Mouse (Mus musculus) MEL (cell line): ENCODE results near the gene Mpzl3. TPM values are rescaled to one million over a fixed set of nuclear protein-coding genes. Genes with fewer than 3 reads are reported as not detected.

Experiments used
- DNase-seq: peaks from one replicate; pipeline ENCODE4 v3.0.0; 2011; ENCODE audit warnings: low read depth, low spot score
- H3K27ac ChIP-seq: 2 replicates; pipeline ENCODE4 v1.5.1; 2012; ENCODE audit warnings: low read depth, mild to moderate bottlenecking, control low read depth, low read length, moderate library complexity; ENCODE audit not compliant: control insufficient read depth
- H3K27me3 ChIP-seq, 2 experiments: fragments of 150-350 bp in 1 of 2; sonication (generic) in 1 of 2; 2 replicates each; pipeline ENCODE4 v1.6.1; 2012; ENCODE audit warnings: low read length in 2 of 2, mild to moderate bottlenecking in 2 of 2, improper control_type of control experiment in 1 of 2, moderate library complexity in 1 of 2; ENCODE audit not compliant: insufficient read depth in 2 of 2, control insufficient read depth in 1 of 2
- H3K36me3 ChIP-seq, 2 experiments: 2 replicates each; pipeline ENCODE4 v1.6.1; 2012 to 2014; ENCODE audit warnings: low read length in 2 of 2, improper control_type of control experiment in 1 of 2, inconsistent platforms in 1 of 2, mild to moderate bottlenecking in 1 of 2; ENCODE audit not compliant: insufficient read depth in 2 of 2, control insufficient read depth in 1 of 2
- H3K4me1 ChIP-seq, 2 experiments: fragments of 150-350 bp in 1 of 2; sonication (generic) in 1 of 2; 2 replicates each; pipeline ENCODE4 v1.6.1; 2012; ENCODE audit warnings: low read length in 2 of 2, improper control_type of control experiment in 1 of 2, mild to moderate bottlenecking in 1 of 2; ENCODE audit not compliant: insufficient read depth in 2 of 2, control insufficient read depth in 1 of 2
- H3K4me3 ChIP-seq, 2 experiments: fragments of 150-350 bp in 1 of 2; sonication (generic) in 1 of 2; 2 replicates each; pipeline ENCODE4 v1.5.1; 2012; ENCODE audit warnings: low read depth in 2 of 2, low read length in 2 of 2, mild to moderate bottlenecking in 2 of 2, moderate library complexity in 2 of 2, control low read depth in 1 of 2, improper control_type of control experiment in 1 of 2; ENCODE audit not compliant: control insufficient read depth in 1 of 2, insufficient read depth in 1 of 2
- H3K79me2 ChIP-seq: 2 replicates; pipeline ENCODE4 v1.6.1; 2012; ENCODE audit warnings: mild to moderate bottlenecking, low read length, moderate library complexity; ENCODE audit not compliant: control insufficient read depth, poor library complexity, insufficient read depth
- H3K9ac ChIP-seq: 2 replicates; pipeline ENCODE4 v1.6.1; 2012; ENCODE audit warnings: low read depth, mild to moderate bottlenecking, control low read depth, low read length, moderate library complexity; ENCODE audit not compliant: control insufficient read depth, poor library complexity, severe bottlenecking
- H3K9me3 ChIP-seq: fragments of 150-350 bp; sonication (generic); replicated peaks from 2 replicates; pipeline ENCODE4 v1.6.1; 2012; ENCODE audit warnings: mild to moderate bottlenecking, low read length, improper control_type of control experiment, moderate library complexity; ENCODE audit not compliant: insufficient read depth
- CHD1 ChIP-seq: IDR thresholded peaks from 2 replicates; pipeline ENCODE4 v1.6.1; 2012; ENCODE audit warnings: low read depth, mild to moderate bottlenecking, inconsistent platforms, low read length, improper control_type of control experiment
- ELF1 ChIP-seq: IDR thresholded peaks from 2 replicates; pipeline ENCODE4 v1.6.1; 2014; ENCODE audit warnings: low read depth, mild to moderate bottlenecking, inconsistent platforms, low read length, improper control_type of control experiment, moderate library complexity
- EP300 ChIP-seq, 2 experiments: IDR thresholded peaks; 2 replicates each; pipeline ENCODE4 v1.6.1; 2011; ENCODE audit warnings: improper control_type of control experiment in 2 of 2, low read length in 2 of 2, low read depth in 1 of 2, mild to moderate bottlenecking in 1 of 2
- GABPA ChIP-seq: IDR thresholded peaks from 2 replicates; pipeline ENCODE4 v1.6.1; 2012; ENCODE audit warnings: low read depth, mild to moderate bottlenecking, inconsistent platforms, low read length, improper control_type of control experiment, moderate library complexity
- GATA1 ChIP-seq: IDR thresholded peaks from 2 replicates; pipeline ENCODE4 v1.6.1; 2011; ENCODE audit warnings: low read depth, low read length, improper control_type of control experiment
- HCFC1 ChIP-seq: IDR thresholded peaks from 2 replicates; pipeline ENCODE4 v1.6.1; 2012; ENCODE audit warnings: low read depth, mild to moderate bottlenecking, inconsistent platforms, low read length, improper control_type of control experiment, moderate library complexity
- KAT2A ChIP-seq: conservative IDR thresholded peaks from 2 replicates; pipeline ENCODE4 v1.6.1; 2012; ENCODE audit warnings: low read depth, low read length, improper control_type of control experiment, inconsistent platforms
- MAFK ChIP-seq: IDR thresholded peaks from 2 replicates; pipeline ENCODE4 v1.6.1; 2011; ENCODE audit warnings: low read depth, mild to moderate bottlenecking, low read length, improper control_type of control experiment, borderline replicate concordance
- MAX ChIP-seq: IDR thresholded peaks from 2 replicates; pipeline ENCODE4 v1.6.1; 2011; ENCODE audit warnings: low read length, improper control_type of control experiment
- MAZ ChIP-seq: IDR thresholded peaks from 2 replicates; pipeline ENCODE4 v1.6.1; 2012; ENCODE audit warnings: low read depth, mild to moderate bottlenecking, inconsistent platforms, low read length, improper control_type of control experiment
- MEF2A ChIP-seq: IDR thresholded peaks from 2 replicates; pipeline ENCODE4 v1.6.1; 2014; ENCODE audit warnings: low read depth, mild to moderate bottlenecking, inconsistent platforms, low read length, improper control_type of control experiment; ENCODE audit not compliant: poor library complexity, insufficient replicate concordance, severe bottlenecking; ENCODE audit errors: extremely low read depth
- MYB ChIP-seq: IDR thresholded peaks from 2 replicates; pipeline ENCODE4 v1.6.1; 2011; ENCODE audit warnings: mild to moderate bottlenecking, low read depth, low read length, improper control_type of control experiment
- NELFE ChIP-seq: IDR thresholded peaks from 2 replicates; pipeline ENCODE4 v1.6.1; 2011; ENCODE audit warnings: low read depth, low read length, improper control_type of control experiment
- POLR2AphosphoS2 ChIP-seq: IDR thresholded peaks from 2 replicates; pipeline ENCODE4 v1.6.1; 2011; ENCODE audit warnings: low read length, improper control_type of control experiment
- RAD21 ChIP-seq: IDR thresholded peaks from 2 replicates; pipeline ENCODE4 v1.6.1; 2011; ENCODE audit warnings: mild to moderate bottlenecking, low read depth, low read length, improper control_type of control experiment
- SIN3A ChIP-seq: IDR thresholded peaks from 2 replicates; pipeline ENCODE4 v1.6.1; 2012; ENCODE audit warnings: low read length, improper control_type of control experiment, inconsistent platforms
- TAL1 ChIP-seq: IDR thresholded peaks from 2 replicates; pipeline ENCODE4 v1.6.1; 2012; ENCODE audit warnings: mild to moderate bottlenecking, inconsistent platforms, low read length, moderate library complexity, mixed read lengths
- TBP ChIP-seq: IDR thresholded peaks from 2 replicates; pipeline ENCODE4 v1.8.0; 2011; ENCODE audit warnings: low read depth, low read length, improper control_type of control experiment
- TCF12 ChIP-seq: IDR thresholded peaks from 2 replicates; pipeline ENCODE4 v1.6.1; 2014; ENCODE audit warnings: low read depth, mild to moderate bottlenecking, inconsistent platforms, low read length, improper control_type of control experiment, moderate library complexity
- UBTF ChIP-seq: IDR thresholded peaks from 2 replicates; pipeline ENCODE4 v1.6.1; 2012; ENCODE audit warnings: low read depth, mild to moderate bottlenecking, inconsistent platforms, low read length, improper control_type of control experiment, moderate library complexity, borderline replicate concordance; ENCODE audit not compliant: insufficient read depth
- USF2 ChIP-seq, 2 experiments: IDR thresholded peaks; 2 replicates each; pipeline ENCODE4 v1.6.1; 2011 to 2012; ENCODE audit warnings: improper control_type of control experiment in 2 of 2, low read length in 2 of 2, borderline replicate concordance in 1 of 2, inconsistent platforms in 1 of 2, low read depth in 1 of 2, mild to moderate bottlenecking in 1 of 2; ENCODE audit not compliant: insufficient read depth in 1 of 2
- ZC3H11A ChIP-seq: IDR thresholded peaks from 2 replicates; pipeline ENCODE4 v1.6.1; 2012; ENCODE audit warnings: low read depth, mild to moderate bottlenecking, inconsistent platforms, low read length, improper control_type of control experiment
- ZMIZ1 ChIP-seq: IDR thresholded peaks from 2 replicates; pipeline ENCODE4 v1.6.1; 2012; ENCODE audit warnings: low read depth, mild to moderate bottlenecking, inconsistent platforms, low read length, improper control_type of control experiment, moderate library complexity
- ZNF384 ChIP-seq: IDR thresholded peaks from 2 replicates; pipeline ENCODE4 v1.6.1; 2012; ENCODE audit warnings: low read depth, mild to moderate bottlenecking, inconsistent platforms, low read length, improper control_type of control experiment
- polyA plus RNA-seq, 2 experiments: library from polyadenylated mRNA; stranded (reverse) in 1 of 2; unstranded in 1 of 2; fragments of >175 nt in 1 of 2; fragments of >200 nt in 1 of 2; gene quantifications; 2 replicates each; pipeline versions ENCODE4 v1.2.1 to v1.2.4; 2012; ENCODE audit warnings: low replicate concordance in 2 of 2, low read depth in 1 of 2; ENCODE audit not compliant: insufficient read length in 2 of 2, insufficient read depth in 1 of 2, missing spikeins in 1 of 2
- total RNA-seq: library from RNA; depleted of rRNA; stranded (reverse); fragments of 300-350 nt; gene quantifications from 2 replicates; pipeline ENCODE4 v1.2.3, GENCODE M21; 2012

Gene Mpzl3
- total and polyA plus RNA-seq, 3 experiments, result not detected

- TF ChIP-seq USF2 (IDR thresholded peaks at IDR 0.05; ENCODE audit: borderline replicate concordance in 1 of 2, insufficient read depth in 1 of 2, low read depth in 1 of 2, low read length in 2 of 2), result no peak
Measured at GRCm38 (mm10) chr9:45119316-45119953, 64.4 kb downstream of the Mpzl3 start (continued).

- no peak overlapping the region for H3K9ac ChIP-seq
- no peak for DNase-seq
- H3K27me3 ChIP-seq, result peaks cover 3 to 9% of the 10 kb centered on the region in 2 experiments; a peak in 3 of 4 replicates
- H3K27ac ChIP-seq, result no peak overlapping the region
- no peak overlapping the region for H3K4me3 ChIP-seq
- H3K36me3 ChIP-seq, result peaks cover 0 to 2% of the 10 kb centered on the region in 2 experiments; a peak in 2 of 4 replicates
- TF ChIP-seq MAX (no peak), CHD1 (no peak), ZC3H11A (no peak), GABPA (no peak), USF2 (IDR thresholded peaks at IDR 0.05; ENCODE audit: borderline replicate concordance in 1 of 2, insufficient read depth in 1 of 2, low read depth in 1 of 2, low read length in 2 of 2) (no peak), ELF1 (no peak), KAT2A (no peak), MEF2A (no peak)
- H3K4me1 ChIP-seq, result peaks cover 0 to 4% of the 10 kb centered on the region in 2 experiments; a peak in 2 of 4 replicates
- no peaks in the 10 kb centered on the region for H3K9me3 ChIP-seq
- no peaks in the 10 kb centered on the region for H3K79me2 ChIP-seq
Measured at GRCm38 (mm10) chr9:45119954-45120530, 65.1 kb downstream of the Mpzl3 start.

- no peaks in the 10 kb centered on the region for H3K9me3 ChIP-seq
- no peak overlapping the region for H3K4me3 ChIP-seq
- H3K9ac ChIP-seq, result no peak overlapping the region
- H3K4me1 ChIP-seq, result peaks cover 0 to 4% of the 10 kb centered on the region in 2 experiments; a peak in 2 of 4 replicates
- peaks cover 0 to 2% of the 10 kb centered on the region in 2 experiments; a peak in 2 of 4 replicates for H3K36me3 ChIP-seq
- H3K27ac ChIP-seq, result no peak overlapping the region
- no peak for DNase-seq
- TF ChIP-seq ZNF384, result no peak
- TF ChIP-seq MEF2A, result no peak
- no peak for TF ChIP-seq HCFC1
- no peak for TF ChIP-seq SIN3A
- TF ChIP-seq EP300 (IDR thresholded peaks at IDR 0.05; ENCODE audit: low read depth in 1 of 2, low read length in 2 of 2), result no peak
- no peak for TF ChIP-seq TBP
- no peak for TF ChIP-seq POLR2AphosphoS2
- TF ChIP-seq MAFK, result no peak
- TF ChIP-seq ELF1, result no peak
- TF ChIP-seq USF2 (IDR thresholded peaks at IDR 0.05; ENCODE audit: borderline replicate concordance in 1 of 2, insufficient read depth in 1 of 2, low read depth in 1 of 2, low read length in 2 of 2), result no peak
- TF ChIP-seq ZMIZ1, result no peak
- no peak for TF ChIP-seq MYB
- no peak for TF ChIP-seq TCF12
- no peak for TF ChIP-seq TAL1
- no peak for TF ChIP-seq UBTF
- TF ChIP-seq NELFE, result no peak
- no peak for TF ChIP-seq GATA1
- no peak for TF ChIP-seq CHD1
- TF ChIP-seq MAZ, result no peak
- TF ChIP-seq RAD21, result no peak
- peaks cover 3 to 7% of the 10 kb centered on the region in 2 experiments; a peak in 3 of 4 replicates for H3K27me3 ChIP-seq
- no peaks in the 10 kb centered on the region for H3K79me2 ChIP-seq
Measured at GRCm38 (mm10) chr9:45120567-45120966, 65.6 kb downstream of the Mpzl3 start.
